Mouse (Mus musculus) c-Kit-positive CD71-positive TER-119-positive erythroid progenitor cells, embryonic 14.5 days (primary cell): ENCODE measurements around the gene Fhit.
"Not testable (repeated sequence)": the region's sequence is repeated elsewhere in the genome, so short reads cannot be mapped to it uniquely, and the experiment has no call there.

Source experiments
- DNase-seq: peaks from one replicate; pipeline ENCODE4 v3.0.0-alpha.2; 2013; ENCODE audit warnings: low spot score

The Fhit gene

DNA sequence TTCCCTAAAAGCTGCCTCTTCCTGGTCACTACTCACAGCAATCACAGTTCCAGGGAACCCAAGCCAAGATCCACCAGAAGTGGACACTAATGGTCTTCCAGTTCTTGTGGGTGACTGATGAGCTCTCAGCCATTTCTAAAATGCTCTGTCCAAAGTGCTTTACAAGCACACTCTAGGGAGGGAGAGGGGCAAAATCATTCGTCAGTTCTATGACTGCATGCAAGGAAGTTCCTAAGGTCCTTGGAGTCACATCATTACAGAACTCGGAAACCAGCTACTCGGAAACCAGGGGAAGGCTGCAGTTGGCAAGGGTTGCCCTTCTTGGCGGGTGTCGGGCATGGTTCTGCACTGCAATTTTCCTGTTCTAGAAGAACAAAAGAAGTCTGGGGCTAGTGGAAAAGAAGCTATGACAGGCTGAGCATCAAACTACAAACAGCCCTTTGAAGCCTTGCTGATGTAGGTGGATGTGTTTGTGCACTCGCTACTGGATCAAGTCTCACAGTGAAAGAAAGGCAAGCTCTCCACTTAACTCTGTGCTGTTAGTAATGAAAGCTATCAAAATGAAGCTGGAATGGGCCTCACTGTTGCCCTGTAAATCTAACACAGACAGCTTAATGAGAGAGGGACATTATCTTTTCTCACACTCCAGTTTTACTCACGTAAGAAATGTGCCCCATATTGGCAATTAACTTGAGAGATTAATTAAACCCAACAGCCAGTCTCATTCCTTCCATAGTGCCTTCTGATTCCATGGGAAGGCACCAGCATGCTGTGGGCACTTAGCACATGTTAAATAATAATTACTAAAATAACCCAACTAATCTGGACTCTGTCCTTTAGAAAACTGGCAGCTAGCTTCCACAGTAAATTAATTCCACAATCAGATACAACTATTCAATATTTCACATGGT is 243.7 kb downstream of the Fhit start:
- no peak for DNase-seq

DNA sequence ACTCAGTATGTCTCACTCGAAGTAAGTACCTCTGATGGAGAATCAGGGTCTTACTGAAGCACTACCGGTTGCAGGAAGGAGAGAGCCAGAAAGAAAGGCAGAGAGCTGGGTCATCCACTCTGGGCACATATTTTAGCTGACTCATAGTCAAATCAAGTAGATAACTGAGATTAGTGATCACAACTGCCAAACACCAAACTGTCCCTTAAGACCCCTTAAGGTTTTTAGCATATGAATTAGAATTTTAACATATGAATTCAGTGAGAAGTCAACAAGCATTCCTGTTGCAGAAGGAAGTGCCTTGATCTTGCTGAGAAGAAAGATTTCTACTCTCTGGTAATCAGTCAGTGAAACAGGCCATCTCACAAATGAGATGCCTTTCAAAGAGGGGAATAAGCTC is 253.8 kb downstream of the Fhit start:
- no peak for DNase-seq

DNA sequence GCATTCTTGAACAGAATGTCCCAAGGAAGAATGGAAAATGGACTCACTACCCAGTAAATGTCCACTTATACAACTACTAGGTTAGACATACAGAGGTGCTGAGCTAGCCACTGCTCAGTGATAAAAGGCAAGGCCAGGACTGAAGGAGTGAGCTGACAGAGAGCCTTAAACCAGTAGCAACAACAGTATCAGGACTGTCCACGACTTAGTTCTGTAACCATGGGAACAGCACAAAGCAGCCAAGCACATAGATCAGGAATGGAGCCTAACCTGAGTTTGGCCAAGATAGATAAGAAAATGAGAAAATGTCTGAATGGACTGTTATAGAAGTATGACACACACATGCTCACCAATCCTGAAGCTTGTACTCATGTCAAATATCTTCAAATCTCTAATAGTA is 279.1 kb downstream of the Fhit start:
- DNase-seq: no peak

DNA sequence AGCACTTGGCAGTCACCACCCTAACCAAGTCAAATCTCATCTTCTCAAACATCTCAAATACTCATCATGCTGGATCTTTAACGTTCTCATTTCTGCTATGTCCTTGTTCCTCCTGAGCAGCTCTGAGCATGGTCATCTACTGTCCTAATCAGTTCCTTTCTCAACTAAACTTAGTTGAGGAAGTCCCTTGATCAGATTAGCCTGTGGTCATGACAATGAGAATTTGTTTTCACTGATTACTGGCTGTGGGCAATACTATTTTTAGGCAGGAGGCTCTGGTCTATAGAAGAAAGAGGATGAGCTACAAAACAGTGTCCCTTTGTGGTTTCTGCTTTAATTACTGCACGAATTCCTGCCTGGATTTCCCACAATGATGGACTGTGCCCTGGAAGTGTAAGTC is 281.1 kb downstream of the Fhit start:
- no peak for DNase-seq

DNA sequence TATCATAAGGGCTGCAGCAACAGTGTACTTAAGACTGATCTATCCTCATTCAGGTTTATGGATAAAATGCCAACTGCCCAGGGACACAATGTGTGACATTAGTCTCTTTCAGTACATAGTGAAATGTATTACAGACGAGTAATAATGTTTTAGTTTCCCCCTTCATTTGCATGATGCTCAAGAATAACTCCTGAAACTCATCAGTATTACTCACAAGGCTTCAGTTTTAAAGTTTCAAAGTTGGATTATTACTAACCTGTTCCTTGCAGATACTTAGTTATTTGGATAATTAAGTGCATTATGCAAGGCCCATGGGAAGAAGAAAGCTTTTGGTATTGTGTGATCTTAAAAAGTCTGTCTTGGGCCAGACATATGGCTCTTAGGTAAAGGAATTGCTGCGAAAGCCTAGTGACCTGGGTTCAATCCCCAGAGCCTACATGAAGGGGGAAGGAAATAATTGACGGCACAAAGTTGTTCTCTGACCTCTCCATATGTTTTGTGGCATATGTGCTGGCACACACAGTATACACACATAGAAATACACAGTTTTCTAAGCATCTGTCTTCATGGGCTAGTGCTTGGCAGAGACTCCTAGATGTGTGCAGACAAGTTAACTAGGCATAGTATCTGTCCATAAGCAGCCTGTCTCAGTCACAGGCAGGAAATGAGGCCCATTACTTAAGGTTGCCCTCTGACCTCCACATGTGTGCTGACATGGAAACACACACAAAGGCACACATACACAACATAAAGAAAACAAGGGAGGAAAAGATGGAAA is 287.1 kb downstream of the Fhit start:
- no peak for DNase-seq

DNA sequence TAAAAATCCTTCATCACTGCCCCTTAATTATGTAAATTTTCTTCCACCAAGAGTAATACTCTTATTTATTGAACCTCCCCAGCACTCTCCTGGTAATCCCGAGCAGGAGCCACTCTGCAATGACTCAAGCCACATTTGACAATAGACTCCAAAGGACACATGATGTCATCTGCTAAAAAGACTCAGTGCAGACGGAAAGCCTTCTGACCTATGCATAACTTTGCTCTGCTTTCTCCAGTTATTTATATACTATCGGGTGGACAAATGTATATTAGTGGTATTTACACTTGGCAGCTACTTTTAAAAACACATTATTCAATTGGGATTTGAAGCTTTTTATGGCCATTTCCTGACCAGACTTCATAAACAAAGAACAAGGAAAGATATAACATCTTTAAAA is 304.2 kb downstream of the Fhit start:
- DNase-seq: no peak

DNA sequence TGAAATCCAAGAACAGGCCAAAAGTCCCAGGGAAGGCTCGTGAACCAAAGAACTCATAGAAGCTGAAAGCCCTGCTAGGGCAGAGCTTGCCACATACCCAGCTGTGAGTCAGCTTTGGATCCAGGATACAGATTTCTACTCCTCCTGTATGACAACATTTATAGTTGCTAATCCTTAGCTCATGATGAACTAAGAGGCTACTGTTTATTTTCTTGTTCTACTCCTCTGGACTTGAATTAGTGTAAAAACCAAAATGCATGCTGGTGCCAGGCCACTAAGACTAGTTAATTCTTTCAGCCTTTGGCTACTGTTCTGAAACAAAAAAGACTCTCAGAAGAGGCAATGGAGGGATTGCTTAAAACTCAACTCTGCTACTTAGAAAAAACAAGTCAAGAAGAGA is 309.9 kb downstream of the Fhit start:
- DNase-seq: no peak

DNA sequence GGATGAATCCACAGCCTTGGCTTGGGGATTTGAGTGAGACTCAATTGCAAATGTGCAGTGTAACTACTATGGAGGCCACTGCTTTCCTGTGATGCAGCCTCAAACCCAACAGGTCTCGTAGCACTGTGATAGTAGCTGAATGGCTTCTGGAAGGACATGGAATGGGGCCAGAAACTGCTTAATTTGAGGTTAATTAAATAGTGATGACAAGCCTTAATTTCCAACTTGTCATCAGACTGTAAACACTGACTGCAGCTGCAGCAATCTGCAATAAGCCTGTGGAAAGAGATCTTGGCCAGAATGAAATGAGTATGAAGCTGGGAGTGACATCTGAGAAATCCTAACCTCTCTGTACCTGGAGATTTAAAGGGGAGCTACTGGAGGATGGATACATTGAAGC is 325.8 kb downstream of the Fhit start:
- no peak for DNase-seq

DNA sequence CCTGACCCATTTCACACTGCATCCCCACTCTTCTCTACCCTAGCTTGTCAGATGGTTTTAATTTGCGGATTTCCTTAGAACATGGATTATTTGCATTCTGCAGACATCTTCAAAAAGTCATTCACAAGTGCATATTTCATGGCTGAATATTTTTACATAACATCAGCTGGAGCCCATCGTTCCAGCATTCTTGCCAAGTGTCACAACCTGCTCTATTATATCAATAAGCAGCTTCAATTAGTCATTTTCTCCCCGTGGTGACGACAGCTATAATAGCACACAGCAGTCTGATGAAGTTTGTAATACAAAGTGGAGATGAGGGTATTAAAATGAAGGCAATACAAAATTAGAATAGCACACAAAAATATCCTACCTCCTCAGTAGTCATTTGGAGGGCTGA is 337.0 kb downstream of the Fhit start:
- no peak for DNase-seq

DNA sequence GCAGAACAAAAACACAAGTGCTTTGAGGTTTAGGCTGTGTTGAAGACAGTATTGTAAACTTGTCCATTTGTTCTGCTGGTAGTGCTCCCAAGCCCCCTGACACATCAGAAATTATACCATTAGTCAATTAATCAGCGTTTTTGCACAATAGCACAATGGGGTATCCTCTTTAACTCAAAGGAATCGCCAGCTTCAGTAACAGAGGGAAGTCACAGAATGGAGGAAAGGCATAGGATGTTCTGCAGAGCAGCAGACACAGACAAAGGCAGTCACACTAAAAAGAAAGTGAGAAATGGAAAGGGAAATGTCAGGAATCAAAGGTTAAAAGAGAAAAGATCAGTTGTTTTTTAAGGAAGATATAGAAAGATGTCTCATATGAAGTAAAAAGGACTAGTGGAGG is 348.3 kb downstream of the Fhit start:
- no peak for DNase-seq

DNA sequence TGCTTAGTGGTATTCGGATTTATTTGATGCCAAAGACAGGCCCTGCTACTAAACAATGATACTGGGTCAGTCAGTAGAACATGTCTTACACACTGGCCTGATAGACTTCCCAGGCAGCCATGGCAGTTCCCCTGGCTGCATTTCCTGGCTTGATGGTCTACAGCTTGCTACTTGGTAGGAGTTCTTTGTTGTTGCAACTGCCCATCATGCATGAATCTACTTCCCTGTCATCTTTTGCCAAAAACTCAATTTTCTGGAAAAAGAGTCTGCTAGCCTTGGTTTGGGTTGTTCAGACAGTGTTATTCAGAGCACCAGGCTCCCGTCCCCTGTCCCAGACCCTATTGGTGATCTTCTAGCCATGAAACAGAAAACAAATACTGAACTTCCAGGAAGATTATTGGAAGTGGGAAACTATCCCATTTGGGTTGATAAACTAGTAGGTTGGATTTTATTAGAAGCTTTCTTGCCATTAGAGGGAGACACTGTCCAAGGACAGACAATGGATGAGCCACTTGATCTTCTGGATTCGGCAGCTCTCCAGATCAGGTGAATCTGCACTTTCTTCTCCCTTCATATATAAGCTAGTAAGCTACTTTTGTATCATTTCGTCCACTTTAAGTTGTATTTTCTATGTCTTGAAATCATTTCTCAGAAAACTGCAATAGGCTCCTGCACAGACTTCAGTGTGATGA is 363.2 kb downstream of the Fhit start:
- no peak for DNase-seq

DNA sequence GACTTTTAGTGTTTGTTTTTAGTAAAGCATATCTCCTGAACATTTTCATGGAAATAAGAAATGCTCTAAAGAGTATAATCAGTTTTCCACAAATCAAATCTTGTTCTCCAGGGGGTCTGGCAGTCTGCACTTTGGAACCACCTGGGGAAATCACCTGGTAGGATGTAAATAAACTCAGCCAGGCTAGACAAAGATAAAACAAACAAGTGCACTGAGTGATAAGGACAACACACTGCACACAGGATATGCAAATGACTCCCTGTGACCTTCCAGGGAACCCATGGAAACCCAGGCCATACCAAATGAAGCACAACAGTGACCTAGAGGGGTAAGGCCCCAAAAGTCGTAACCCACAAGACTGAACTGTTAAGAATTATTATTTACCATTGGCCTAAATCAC is 364.2 kb downstream of the Fhit start:
- no peak for DNase-seq

DNA sequence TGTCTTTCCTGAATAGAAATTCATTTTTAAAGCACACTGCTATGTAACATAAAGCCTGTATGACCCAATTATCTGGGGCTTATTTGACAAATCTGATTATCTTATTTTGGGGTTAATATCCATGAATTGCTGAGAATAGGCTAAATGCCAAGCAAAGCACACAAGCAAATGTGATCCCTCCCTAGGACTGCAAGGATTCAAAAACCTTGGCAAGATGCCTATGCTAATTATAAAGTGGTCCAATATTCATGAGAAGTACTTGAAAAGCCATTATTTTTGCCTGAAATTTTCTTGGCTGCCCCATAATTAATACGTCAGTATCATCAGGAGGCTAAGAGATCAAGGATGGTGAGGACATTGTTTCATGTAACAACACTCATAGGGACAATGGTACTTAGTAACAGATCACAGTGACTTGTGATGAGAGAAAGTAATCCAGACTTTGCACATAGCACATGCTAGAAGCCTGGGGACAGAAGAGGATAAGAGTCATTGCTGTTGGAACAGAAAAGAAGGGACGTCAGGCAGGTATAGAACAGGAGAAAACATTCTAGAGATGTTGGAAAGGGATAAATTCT is 366.2 kb downstream of the Fhit start:
- no peak for DNase-seq

DNA sequence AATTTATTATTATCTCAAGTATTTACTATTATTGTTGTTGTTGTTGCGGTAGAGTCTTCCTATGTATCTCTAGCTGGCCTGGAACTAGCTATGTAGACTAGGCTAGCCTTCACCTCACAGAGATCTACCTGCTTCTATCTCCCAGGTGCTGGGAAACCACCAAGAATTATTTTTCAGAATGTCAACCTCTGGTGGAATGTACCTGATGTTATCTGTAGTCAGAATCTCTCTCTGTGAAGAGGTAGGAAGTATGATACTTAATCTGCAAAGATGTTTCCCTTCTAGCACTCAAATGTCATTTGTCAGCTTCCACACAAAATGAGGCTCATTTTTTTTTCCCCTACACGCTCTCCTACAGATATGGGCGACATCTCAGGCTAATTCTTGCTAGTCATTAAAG is 377.9 kb downstream of the Fhit start:
- no peak for DNase-seq

DNA sequence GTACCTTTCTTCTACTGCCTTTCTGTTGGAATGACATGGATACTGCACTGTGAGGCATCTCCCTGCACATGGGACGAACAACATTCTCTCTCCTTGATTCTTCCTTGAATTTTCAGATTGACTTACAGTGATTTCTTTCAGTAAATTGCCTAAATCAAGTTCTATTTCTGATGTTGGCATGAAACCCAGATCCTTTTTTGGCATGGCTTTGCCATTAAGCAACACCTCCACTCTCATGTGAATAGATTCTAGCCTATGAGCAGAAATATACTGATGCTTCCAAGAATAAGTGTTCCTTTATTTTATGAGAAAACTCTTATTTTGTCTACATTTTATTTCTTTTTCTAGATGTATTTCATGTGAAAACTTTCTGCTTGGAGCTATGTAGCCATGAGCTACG is 383.1 kb downstream of the Fhit start:
- DNase-seq: no peak

DNA sequence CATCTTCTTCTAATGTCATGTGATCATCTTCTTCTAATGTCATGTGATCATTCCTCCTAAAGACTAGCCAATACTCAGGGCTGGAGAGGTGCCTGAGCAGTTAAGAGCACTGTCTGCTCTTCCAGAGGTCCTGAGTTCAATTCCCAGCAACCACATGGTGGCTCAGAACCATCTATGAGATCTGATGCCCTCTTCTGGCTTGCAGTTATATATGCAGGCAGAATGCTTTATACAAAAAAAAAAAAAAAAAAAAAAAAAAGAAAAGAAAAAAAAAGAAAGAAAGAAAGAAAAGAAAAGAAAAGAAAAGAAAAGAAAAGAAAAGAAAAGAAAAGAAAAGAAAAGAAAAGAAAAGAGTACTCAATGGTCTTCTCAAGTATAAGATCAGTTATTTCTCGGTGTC is 407.0 kb downstream of the Fhit start:
- not testable (repeated sequence) for DNase-seq

DNA sequence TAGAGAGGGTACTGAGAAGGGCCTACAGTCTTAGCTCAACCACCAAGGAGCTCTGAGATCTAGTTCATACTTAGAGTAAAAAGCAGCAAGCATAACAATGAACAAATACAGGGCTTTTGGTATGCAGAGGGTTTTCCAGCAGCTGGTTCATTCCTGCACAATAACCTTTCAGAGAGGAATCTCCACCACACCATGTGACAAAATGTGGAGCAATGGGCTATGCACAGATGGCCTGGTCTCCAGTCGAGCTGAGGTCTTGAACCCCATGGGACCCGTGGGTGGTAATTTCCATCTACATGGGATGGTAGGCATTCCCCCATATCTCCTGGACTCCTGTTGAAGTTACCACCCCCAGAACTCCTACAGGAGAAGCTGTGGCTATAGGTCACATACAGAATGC is 423.8 kb downstream of the Fhit start:
- DNase-seq: no peak

DNA sequence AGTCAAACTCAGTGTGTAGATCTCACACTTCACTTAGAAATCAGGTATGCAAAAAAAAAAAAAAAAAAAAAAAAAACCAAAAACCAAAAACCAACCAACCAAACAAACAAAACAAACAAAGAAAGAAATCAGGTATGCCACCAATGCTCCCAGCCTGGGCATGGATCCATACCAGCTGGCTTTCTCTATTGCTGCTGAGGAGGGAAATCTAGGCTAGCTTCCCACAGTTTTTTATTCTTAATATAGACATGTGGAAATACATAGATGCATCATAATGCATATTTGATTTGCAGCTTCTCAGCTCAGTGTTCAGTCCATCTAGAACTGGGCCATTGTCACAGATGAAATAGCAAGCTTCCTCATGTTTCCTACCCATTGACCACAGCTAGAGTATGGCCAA is 439.3 kb downstream of the Fhit start:
- no peak for DNase-seq

DNA sequence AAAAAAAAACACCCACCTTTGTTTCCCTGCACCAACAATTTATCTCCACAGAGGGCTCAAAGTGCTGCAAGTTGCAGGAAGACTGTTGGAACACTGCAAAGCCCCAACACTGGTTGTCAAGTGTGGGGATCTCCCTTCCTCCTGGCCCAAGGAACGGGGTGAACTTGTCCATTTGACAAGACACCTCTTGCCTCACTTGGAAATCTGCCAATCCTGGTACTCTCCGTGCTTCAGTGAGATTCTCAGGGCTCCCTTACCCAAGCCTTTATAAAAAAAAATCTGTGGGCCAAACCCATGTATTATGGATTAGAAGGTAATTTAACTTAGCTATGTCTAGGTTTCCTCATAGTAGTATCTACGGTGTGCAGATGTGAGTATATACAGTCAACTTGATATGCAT is 448.9 kb downstream of the Fhit start:
- no peak for DNase-seq

DNA sequence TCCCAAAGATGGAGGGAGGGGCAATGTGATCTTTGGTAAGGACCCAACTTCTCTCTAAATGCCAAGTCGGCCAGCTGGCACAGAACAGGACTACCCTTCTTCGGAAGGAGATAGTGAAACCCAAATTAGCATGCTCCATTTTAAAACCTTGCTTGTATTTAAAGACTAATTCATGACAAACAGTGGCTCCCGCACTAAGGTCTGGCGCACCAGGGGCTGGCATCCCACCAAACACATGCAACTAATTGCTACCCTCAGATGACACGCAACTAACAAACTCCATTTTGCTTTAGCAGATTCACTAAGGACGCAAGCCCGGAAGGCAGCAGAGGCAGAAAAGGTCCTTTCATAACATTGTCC is 449.3 kb downstream of the Fhit start:
- DNase-seq: no peak

DNA sequence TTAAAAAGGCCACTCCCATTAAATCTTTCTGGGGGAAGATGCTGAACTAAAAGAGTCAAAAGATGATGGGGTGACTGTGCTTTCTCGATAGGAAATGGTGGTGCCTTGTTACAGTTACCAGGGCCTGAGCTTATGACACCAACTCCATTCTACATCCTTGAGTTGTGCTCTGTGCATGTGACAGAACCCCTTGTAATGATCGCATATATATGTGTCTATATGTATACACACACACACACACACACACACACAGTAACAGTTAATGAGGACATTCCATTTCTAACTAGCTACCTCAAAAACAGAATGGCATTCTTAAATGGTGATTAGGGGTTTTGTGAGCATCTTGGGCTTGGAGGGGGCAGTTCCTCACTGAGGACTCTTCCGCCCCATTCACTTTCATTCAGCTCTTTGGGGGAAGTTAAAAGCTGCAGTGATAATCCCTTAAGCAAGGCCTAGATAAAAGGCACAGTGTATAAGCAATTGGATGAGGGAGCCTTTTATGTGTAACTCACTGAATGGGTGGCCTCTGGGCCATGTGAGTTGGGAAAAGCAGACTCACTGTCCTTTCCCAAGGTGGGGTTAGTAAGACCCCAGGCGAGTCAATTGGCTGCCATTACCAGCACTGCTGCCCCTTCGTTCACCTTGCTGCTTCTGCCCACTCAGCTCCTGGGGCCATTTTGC is 449.9 kb downstream of the Fhit start:
- no peak for DNase-seq

DNA sequence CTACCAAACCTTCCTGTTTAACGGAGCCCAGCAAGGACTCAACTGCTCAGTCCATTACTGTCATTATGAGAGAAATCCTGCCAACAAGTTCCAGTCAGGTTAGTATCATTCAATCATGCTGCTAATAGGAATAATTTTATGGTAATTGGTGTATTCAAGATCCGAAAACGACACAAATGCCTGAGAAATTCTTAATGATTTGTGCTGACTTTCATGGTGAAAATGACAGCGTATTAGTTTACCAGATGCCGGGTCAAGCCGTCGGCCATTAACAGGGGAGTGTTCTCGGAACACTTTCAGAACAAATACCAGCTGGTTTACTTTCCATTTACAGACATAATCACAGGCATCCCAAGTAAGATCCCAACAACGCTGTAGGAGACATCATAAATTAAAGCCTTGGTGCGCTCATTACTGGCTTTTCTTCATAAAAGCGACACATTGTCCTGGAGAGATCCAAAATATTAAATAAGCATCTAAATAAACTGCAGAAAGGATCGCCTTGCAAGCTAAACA is 451.0 kb downstream of the Fhit start:
- no peak for DNase-seq
